Mouse (Mus musculus): Measurements from ENCODE around the gene Lcmt2. TPM values are rescaled to one million over a fixed set of nuclear protein-coding genes. Genes with fewer than 3 reads are reported as not detected.

Gene Lcmt2
- polyA plus RNA-seq, 1 experiment from 2014 or later: 22.9 TPM

DNA sequence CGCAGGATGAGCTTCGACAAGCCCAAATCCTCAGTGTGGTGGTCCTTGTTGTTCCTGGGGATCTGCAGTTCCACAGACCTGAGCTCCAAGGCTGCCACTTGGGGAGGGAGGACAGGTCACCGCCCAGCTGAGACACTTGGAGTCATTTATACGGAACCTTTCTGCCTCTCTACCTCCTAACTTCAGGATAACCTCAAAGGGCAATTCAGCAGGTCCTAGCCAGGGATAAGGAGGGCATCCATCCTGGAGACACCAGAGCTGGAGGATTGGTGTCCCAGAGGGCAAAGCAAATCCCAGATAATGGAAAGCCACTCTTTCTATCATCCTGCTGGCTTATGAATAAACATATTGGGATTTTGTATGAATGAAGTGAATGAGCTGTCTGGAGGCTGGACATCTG, 30.8 kb downstream of the Lcmt2 start, which contains the start of gene Tgm7:
Gene Tgm7 (minus strand): TSS at position 101 of the 400 bp plus-strand sequence.
- H3K27ac ChIP-seq: no peak within 1 kb of the TSS
- no peak within 1 kb of the TSS for H3K4me2 ChIP-seq
- H3K9ac ChIP-seq (replicated peaks): no peak within 1 kb of the TSS
- no peaks in the 10 kb centered on the region for H3K4me1 ChIP-seq (replicated peaks)
- ATAC-seq (ENCODE audit: insufficient number of reproducible peaks, insufficient read depth, low FRiP score, low TSS enrichment, low read depth): no peak
- no peaks in the 10 kb centered on the region for H3K9me3 ChIP-seq
- no peak within 1 kb of the TSS for H3K4me3 ChIP-seq (replicated peaks)
- no peaks in the 10 kb centered on the region for H3K27me3 ChIP-seq
- 86% methylated on average over 4 of the region's 4 CpGs for WGBS
- no peaks in the 10 kb centered on the region for H3K36me3 ChIP-seq

GRCm38 (mm10) chr2:121105940-121106339, 34.5 kb downstream of the Lcmt2 start:
- ATAC-seq (ENCODE audit: insufficient number of reproducible peaks, insufficient read depth, low FRiP score, low TSS enrichment, low read depth): no peak
- no peak overlapping the region for H3K4me3 ChIP-seq (replicated peaks)
- H3K4me1 ChIP-seq (replicated peaks): no peaks in the 10 kb centered on the region
- H3K27me3 ChIP-seq: no peaks in the 10 kb centered on the region
- H3K9me3 ChIP-seq: no peaks in the 10 kb centered on the region
- H3K36me3 ChIP-seq: no peaks in the 10 kb centered on the region
- no peak overlapping the region for H3K27ac ChIP-seq
- no peak overlapping the region for H3K9ac ChIP-seq (replicated peaks)
- no peak overlapping the region for H3K4me2 ChIP-seq

DNA sequence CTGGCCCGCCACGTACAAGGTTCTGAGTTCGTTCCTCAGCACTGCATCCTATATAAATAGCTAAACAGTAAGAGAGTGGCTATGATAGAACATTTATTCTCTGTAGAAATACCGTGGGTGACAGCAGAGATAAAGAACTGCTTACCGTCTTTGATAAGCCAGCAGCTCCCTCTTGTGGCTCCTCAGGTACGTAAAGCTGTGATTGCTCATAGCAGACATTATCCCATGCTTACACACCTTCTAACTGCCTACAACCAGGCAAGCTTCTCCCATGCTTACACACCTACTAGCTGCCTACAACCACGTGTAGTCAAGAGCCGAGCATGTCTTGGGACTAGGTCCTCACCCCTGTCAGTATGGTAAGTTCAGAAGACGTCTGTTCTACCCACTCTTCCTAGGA, 38.4 kb downstream of the Lcmt2 start:
- ATAC-seq (ENCODE audit: insufficient number of reproducible peaks, insufficient read depth, low FRiP score, low TSS enrichment, low read depth): no peak
- no peaks in the 10 kb centered on the region for H3K27me3 ChIP-seq
- H3K36me3 ChIP-seq: no peaks in the 10 kb centered on the region
- no peak overlapping the region for H3K4me2 ChIP-seq
- H3K9me3 ChIP-seq: no peaks in the 10 kb centered on the region
- WGBS: 36% methylated on average over 9 of the region's 9 CpGs
- no peak overlapping the region for H3K4me3 ChIP-seq (replicated peaks)
- no peak overlapping the region for H3K9ac ChIP-seq (replicated peaks)
- no peaks in the 10 kb centered on the region for H3K4me1 ChIP-seq (replicated peaks)
- no peak overlapping the region for H3K27ac ChIP-seq

- H3K4me1 ChIP-seq (replicated peaks): no peaks in the 10 kb centered on the region
- no peak overlapping the region for H3K4me3 ChIP-seq (replicated peaks)
- peaks cover 9% of the 10 kb centered on the region for H3K27me3 ChIP-seq
- no peak overlapping the region for H3K4me2 ChIP-seq
- no peak overlapping the region for H3K27ac ChIP-seq
- no peak overlapping the region for H3K9ac ChIP-seq (replicated peaks)
- no peaks in the 10 kb centered on the region for H3K36me3 ChIP-seq
- ATAC-seq (ENCODE audit: insufficient number of reproducible peaks, insufficient read depth, low FRiP score, low TSS enrichment, low read depth): no peak
- WGBS: 73% methylated on average over 4 of the region's 4 CpGs
- H3K9me3 ChIP-seq: no peaks in the 10 kb centered on the region
Observed at GRCm38 (mm10) chr2:121089751-121090150, 50.7 kb downstream of the Lcmt2 start.

- Histone ChIP-seq H3K9me3 (no peaks in the 10 kb centered on the region), H3K4me2 (no peak overlapping the region), H3K4me3 (replicated peaks) (no peak overlapping the region), H3K27ac (no peak overlapping the region), H3K36me3 (no peaks in the 10 kb centered on the region), H3K27me3 (peaks cover 9% of the 10 kb centered on the region), H3K4me1 (replicated peaks) (no peaks in the 10 kb centered on the region), H3K9ac (replicated peaks) (no peak overlapping the region)
- 80% methylated on average over 3 of the region's 3 CpGs for WGBS
- no peak for ATAC-seq (ENCODE audit: insufficient number of reproducible peaks, insufficient read depth, low FRiP score, low TSS enrichment, low read depth)
Observed at GRCm38 (mm10) chr2:121088507-121088906, 51.9 kb downstream of the Lcmt2 start.

GRCm38 (mm10) chr2:121085480-121086185, 54.8 kb downstream of the Lcmt2 start, which contains the start of gene Tgm5:
Tgm5 (minus strand) TSS chr2:121085841.
- 60% methylated on average over 6 of the region's 6 CpGs for WGBS
- Histone ChIP-seq H3K4me3 (replicated peaks) (no peak within 1 kb of the TSS), H3K27me3 (peaks cover 5% of the 10 kb centered on the region; the same call in 1 of the 2 replicates), H3K4me2 (no peak within 1 kb of the TSS), H3K27ac (no peak within 1 kb of the TSS), H3K4me1 (replicated peaks) (no peaks in the 10 kb centered on the region), H3K9ac (replicated peaks) (no peak within 1 kb of the TSS), H3K36me3 (no peaks in the 10 kb centered on the region), H3K9me3 (no peaks in the 10 kb centered on the region)
- ATAC-seq (ENCODE audit: insufficient number of reproducible peaks, insufficient read depth, low FRiP score, low TSS enrichment, low read depth): no peak

DNA sequence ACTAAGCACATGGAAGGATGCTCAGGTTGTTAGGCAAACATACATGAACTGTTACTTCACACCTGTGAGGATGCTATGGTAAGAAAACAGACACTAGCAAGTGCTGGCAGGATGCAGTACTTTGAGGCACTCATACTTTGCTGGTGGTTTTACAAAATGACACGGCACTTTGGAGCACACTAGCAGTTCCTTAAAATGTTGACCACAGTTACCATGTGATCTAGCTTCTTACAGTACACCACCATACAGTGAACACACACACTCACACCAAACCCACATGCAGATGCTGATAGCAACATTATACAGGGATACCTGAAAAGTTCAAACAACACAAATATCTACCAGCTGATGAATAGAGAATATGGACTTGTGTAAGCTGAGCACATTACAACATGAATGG, 57.8 kb downstream of the Lcmt2 start:
- no peak for ATAC-seq (ENCODE audit: insufficient number of reproducible peaks, insufficient read depth, low FRiP score, low TSS enrichment, low read depth)

More for the DNA sequence above, 57.8 kb downstream of the Lcmt2 start:
- H3K9ac ChIP-seq (replicated peaks): no peak overlapping the region
- no peaks in the 10 kb centered on the region for H3K4me1 ChIP-seq (replicated peaks)
- no peaks in the 10 kb centered on the region for H3K9me3 ChIP-seq
- WGBS: 97% methylated on average over 1 of the region's 1 CpGs
- no peak overlapping the region for H3K27ac ChIP-seq
- peaks cover 5% of the 10 kb centered on the region for H3K27me3 ChIP-seq
- H3K4me3 ChIP-seq (replicated peaks): no peak overlapping the region
- H3K4me2 ChIP-seq: no peak overlapping the region
- H3K36me3 ChIP-seq: no peaks in the 10 kb centered on the region

Other genes with a start within 250 kb of the Lcmt2 start
- gene Ubr1, start 169.9 kb downstream of the Lcmt2 start, polyA plus RNA-seq (2016; fragmentation: Nextera tagmentation; extraction: Ambion mirVana): 29.5 and 32.4 TPM in 2 replicates
- 1.1 and 1.9 TPM in 2 replicates for gene Tmem62, start 163.6 kb downstream of the Lcmt2 start, polyA plus RNA-seq (2016; fragmentation: Nextera tagmentation; extraction: Ambion mirVana)
- gene Ccndbp1, start 132.2 kb downstream of the Lcmt2 start, polyA plus RNA-seq (2016; fragmentation: Nextera tagmentation; extraction: Ambion mirVana): 40.3 and 40.9 TPM in 2 replicates
- gene Epb42, start 103.6 kb downstream of the Lcmt2 start, polyA plus RNA-seq (2016; fragmentation: Nextera tagmentation; extraction: Ambion mirVana): 3.9 and 4.8 TPM in 2 replicates
- not detected in 2 replicates for gene Tgm5, start 54.8 kb downstream of the Lcmt2 start, polyA plus RNA-seq (2016; fragmentation: Nextera tagmentation; extraction: Ambion mirVana)
- not detected in 2 replicates for gene Tgm7, start 30.9 kb downstream of the Lcmt2 start, polyA plus RNA-seq (2016; fragmentation: Nextera tagmentation; extraction: Ambion mirVana)
- 22.7 and 22.9 TPM in 2 replicates for gene Adal, start 225 bp downstream of the Lcmt2 start, polyA plus RNA-seq (2016; fragmentation: Nextera tagmentation; extraction: Ambion mirVana)
- 75.6 and 84.2 TPM in 2 replicates for gene Tubgcp4, start 30.0 kb upstream of the Lcmt2 start, polyA plus RNA-seq (2016; fragmentation: Nextera tagmentation; extraction: Ambion mirVana)
- gene Zscan29, start 30.5 kb upstream of the Lcmt2 start, polyA plus RNA-seq (2016; fragmentation: Nextera tagmentation; extraction: Ambion mirVana): 11.3 and 12.8 TPM in 2 replicates
- 132 and 136 TPM in 2 replicates for gene Trp53bp1, start 130.8 kb upstream of the Lcmt2 start, polyA plus RNA-seq (2016; fragmentation: Nextera tagmentation; extraction: Ambion mirVana)
- gene Map1a, start 148.9 kb upstream of the Lcmt2 start, polyA plus RNA-seq (2016; fragmentation: Nextera tagmentation; extraction: Ambion mirVana): 2.5 and 3.0 TPM in 2 replicates
- gene Ppip5k1, start 214.7 kb upstream of the Lcmt2 start, polyA plus RNA-seq (2016; fragmentation: Nextera tagmentation; extraction: Ambion mirVana): 7.6 and 9.9 TPM in 2 replicates
- gene Ckmt1, start 217.1 kb upstream of the Lcmt2 start, polyA plus RNA-seq (2016; fragmentation: Nextera tagmentation; extraction: Ambion mirVana): 1.6 and 2.1 TPM in 2 replicates
- not detected in 2 replicates for gene Strc, start 246.5 kb upstream of the Lcmt2 start, polyA plus RNA-seq (2016; fragmentation: Nextera tagmentation; extraction: Ambion mirVana)

All from limb, embryonic 12.5 days (tissue).